Mouse (Mus musculus) pancreas, adult 10 weeks (tissue): ENCODE data around the gene Tymp. TPM values are rescaled to one million over a fixed set of nuclear protein-coding genes. Genes with fewer than 3 reads are reported as not detected.

Experiments used
- polyA plus RNA-seq: library from polyadenylated mRNA; stranded (reverse); fragments of 350-450 nt; fragmentation: Illumina TruSeq; extraction: RNeasy Lipid Tissue Mini Kit (QIAGEN cat#74804); gene quantifications from one replicate; pipeline ENCODE4 v1.2.3, GENCODE M21; 2015; ENCODE audit warnings: low read depth, low replicate concordance; ENCODE audit not compliant: insufficient read depth

Tymp gene
- not detected for polyA plus RNA-seq

DNA sequence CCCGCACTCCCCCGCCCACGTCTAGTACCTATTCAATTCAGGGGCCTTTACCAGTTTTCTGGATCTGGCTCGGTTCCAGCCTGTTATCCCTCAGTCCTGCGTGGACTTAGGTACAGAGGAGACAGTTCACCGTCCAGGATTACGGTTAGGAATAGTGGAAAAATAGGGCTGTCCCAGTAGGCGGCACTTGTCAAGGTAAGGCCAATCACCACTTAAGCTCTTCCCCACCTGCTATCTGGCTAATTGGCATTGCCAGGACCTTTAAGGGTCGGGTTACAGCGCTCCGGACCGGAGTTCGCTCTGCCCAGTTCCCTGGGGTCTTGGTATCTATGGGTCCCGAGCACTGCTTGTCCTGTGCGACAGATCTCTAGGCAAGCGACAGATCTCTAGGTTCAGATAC, at the start of gene Tymp:
Gene Tymp, minus strand, starts transcription at position 83 of the 400 bp plus-strand sequence.

DNA sequence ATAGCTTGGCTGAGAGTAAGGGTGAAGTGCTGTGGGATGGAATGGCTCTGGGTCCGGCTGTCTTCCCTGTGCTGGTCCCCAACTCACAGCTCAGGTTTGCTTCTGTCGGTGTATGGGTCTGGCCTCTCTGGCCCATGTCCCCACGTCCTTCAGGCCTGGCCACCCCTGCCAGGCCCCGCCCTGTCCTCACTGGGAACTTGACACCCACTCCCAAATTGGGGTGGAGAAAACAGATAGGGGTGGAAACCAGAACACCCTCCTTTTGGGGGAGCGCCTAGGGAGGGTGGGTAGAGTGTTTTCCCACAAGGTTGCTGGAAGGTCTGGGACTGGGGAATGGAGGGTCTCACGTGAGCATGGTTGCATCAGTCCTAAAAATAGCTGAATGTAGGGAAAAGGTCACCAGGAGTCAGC, 48.9 kb upstream of the Tymp start, which contains the start of gene Cpt1b:
Gene Cpt1b, minus strand, starts transcription at position 153 of the 411 bp plus-strand sequence.

DNA sequence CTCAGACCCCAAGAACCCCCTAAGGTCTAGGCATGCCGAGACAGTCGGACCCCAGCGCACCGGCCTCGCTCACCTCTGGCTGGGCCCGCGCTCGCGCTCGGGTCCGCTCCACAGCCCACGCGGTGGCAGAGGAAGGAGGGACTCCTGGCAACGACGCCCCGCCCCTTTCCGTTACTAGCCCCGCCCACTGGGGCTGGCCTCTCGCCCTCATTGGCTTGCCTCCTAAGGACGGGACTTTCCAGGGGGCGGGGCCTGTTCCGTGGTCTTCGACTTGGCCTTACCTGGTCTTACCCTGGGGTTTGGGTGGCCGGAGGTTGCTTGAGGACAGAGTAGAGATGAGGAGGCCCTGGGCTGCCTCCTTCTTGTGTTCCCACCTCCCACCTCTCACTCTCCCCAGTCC, 33.3 kb upstream of the Tymp start, which contains the start of gene Syce3:
Gene Syce3, minus strand, starts transcription at position 386 of the 400 bp plus-strand sequence.

DNA sequence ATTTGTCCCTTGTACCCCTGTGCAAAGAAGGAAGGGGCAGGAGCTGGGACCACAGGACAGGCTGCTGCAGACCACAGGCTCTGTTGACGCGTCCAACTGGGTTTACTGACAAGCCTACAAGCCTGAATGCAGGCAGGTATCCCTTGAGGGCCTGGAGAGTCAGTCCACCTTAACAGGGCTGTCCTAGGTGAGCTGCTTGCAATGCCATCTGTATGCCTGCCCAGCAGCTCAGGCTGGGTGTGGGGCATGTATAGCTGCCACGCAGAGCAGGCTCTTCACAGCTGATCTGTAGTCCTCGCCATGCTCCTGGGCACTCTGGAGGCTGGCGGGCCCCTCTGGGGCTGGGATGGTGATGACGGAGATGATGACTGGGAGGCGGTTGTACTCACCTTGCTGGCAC, 7.8 kb upstream of the Tymp start, which contains the start of gene Klhdc7b:
Gene Klhdc7b, plus strand, starts transcription at position 301 of the 400 bp plus-strand sequence.

DNA sequence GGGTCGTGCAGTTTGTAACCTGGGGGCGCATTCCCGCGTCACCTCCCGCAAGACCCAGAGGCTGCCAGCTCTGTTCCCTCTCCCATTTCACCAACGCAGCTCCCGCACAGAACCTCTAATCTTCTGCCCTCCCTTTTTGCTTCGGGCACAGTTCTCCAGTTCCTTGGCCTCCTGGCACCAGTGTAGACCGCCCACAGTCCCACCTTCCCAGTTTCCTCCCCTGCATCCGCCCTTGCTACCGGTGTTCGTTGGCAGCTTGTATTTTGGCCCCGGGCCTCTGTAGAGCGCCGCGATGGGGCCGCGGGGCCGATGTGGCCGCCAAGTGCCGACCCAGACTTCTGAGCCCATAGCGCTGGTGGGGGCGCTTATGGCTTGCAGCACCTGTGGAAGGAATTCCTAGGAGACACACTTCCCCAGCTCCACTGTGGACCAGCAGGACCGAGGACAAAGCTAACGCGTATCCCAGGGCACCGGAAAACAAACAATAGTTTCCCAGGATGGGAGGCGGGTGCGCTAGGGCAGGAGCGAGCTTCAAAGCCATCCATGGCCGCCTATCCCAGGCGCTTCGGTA, 2.1 kb upstream of the Tymp start, which contains the start of gene Odf3b:
Gene Odf3b, minus strand, starts transcription at position 452 of the 571 bp plus-strand sequence.

DNA sequence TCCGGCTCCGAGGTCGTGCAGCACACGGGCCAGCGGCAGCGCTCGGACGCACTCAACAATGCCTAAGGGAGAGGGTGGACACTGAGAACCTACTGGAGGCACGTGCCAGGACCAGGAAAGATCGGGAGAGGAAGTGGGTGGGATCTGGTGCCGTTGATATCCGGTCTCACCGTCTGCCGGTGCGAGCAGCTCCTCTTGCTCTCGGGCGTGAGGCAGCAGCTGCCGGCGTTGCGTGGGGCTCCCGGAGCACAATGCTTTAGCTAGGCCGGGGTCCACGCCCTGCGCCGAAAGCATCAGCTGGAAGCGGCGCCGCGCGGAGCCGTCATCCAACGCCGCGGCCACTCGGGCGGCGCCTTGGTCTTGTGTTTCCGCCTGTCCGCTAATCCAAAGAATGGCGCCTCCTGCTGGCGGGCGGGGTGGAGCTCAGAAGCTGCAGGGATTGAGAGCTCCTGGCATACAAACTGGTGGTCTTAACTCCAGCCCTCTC, 3.0 kb downstream of the Tymp start, which contains the start of gene Sco2:
Gene Sco2, minus strand, starts transcription at position 85 of the 487 bp plus-strand sequence.

DNA sequence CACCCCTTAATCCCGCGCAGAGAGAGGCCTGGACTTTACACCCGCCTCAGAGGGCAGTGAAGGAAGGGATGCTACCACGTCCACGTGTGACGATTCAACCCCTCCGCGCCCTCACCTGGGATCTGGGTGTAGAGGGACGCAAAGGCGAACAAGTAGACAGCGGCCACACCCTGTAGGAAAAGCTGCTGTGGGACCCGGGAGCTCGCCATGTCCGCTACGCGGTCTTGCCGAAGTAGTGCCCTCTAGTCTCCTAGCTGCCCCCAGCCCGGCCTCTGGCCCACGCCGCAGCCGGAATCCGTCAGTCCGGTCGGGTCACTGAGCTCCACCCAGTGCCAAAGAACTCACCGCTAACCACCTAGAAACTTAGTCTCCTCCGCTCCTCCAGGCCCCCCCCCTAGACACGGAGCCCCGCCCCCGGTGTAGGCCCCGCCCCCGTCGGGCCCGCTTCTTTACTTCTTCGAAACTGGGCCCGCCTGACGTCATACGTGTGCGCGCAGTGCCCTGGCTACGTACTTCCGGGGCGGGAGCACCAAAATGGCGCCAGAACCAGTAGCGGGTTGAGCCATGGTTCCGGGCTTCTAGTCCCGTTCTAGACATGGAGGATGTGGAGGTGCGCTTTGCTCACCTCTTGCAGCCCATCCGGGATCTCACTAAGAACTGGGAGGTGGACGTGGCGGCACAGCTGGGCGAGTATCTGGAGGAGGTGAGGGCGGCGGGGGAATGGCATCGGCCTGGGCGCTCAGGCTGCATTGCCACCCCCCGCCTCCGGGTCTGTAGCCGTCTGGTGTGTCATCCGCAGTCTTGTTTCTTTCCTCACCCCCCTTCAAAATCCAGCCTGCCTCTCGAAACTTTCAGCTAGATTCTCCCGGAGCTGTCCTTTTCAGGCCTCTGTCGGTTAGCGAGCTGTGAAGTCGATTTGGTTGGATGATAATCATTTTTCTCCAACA, 21.3 kb downstream of the Tymp start, which contains the start of the genes Lmf2 and Ncaph2:
Gene Lmf2, minus strand, starts transcription at position 419 of the 947 bp plus-strand sequence.
Gene Ncaph2, plus strand, starts transcription at position 479 of the 947 bp plus-strand sequence.

DNA sequence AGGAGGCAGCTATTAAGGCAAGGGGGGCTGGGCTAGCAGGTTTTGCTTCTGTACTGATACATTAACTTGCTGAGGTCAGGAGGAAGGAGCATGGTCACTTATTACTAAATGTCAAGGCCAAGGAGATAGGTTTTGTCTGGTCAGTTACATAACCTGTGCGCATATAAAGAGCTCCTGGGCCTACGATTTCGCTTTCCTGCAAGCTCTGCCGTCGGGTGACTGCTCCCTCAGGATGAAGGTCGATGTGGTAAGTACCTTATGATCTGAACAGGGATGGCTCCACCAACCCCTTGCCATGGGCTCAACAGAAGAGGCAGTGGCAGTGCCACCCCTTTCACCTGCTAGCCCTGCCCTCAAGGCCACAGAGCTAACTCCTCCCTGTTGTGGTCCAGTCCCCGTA, 42.6 kb downstream of the Tymp start, which contains the start of gene Miox:
Gene Miox, plus strand, starts transcription at position 128 of the 400 bp plus-strand sequence.

DNA sequence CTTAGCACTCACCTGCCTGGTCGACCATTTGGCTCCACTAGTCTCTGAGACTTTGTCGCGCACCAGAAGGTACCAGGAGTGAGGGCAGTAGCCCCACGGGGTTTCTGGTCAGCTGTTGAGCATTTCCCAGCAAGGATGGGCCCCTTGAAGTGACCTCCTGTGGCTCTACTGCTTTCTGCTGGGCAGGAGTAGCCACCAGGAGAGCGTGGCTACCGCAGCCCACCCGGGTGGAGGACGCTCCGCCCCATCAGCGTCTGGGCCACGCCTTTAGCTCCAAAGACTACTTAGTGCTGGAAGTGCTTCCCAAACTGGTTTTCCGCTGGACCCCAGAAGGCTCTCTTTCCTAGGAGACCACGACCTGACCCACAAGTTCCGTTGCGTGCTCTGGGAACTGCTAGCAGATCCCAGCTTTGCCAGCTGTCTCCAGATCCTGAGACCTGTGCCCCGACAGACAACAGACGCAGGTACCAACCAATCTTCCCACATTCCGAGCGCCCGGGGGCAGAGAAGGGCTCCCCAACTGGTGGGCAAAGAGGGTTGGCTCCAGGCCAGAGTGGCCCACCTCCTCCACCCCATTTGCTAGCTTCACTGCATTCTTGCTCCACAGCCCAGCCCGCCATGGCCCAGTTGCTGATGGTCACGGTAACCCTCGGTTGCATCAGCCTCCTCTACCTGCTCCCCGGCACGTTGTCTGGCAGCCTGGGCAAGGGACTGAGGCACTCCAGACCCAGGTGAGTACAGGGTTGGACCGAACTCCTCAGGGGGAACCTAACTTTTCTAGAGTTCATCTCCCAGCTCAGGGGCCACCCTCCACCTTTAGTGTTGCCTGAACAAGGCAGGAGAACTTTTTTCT, 53.9 kb downstream of the Tymp start, which contains the start of gene Adm2:
Gene Adm2, plus strand, starts transcription at position 51 of the 853 bp plus-strand sequence.

Other genes with a start within 250 kb of the Tymp start
- gene Hdac10, start 248.3 kb downstream of the Tymp start, polyA plus RNA-seq: 20.9 TPM
- gene Mapk12, start 236.3 kb downstream of the Tymp start, polyA plus RNA-seq: 13.8 TPM
- gene Mapk11, start 227.4 kb downstream of the Tymp start, polyA plus RNA-seq: 2.7 TPM
- gene Plxnb2, start 196.3 kb downstream of the Tymp start, polyA plus RNA-seq: 43.0 TPM
- 6.1 TPM for gene Dennd6b, start 180.5 kb downstream of the Tymp start, polyA plus RNA-seq
- 9.9 TPM for gene Ppp6r2, start 165.5 kb downstream of the Tymp start, polyA plus RNA-seq
- 60.0 TPM for gene Sbf1, start 61.7 kb downstream of the Tymp start, polyA plus RNA-seq
- 5.9 TPM for gene Adm2, start 54.3 kb downstream of the Tymp start, polyA plus RNA-seq
- gene Miox, start 42.6 kb downstream of the Tymp start, polyA plus RNA-seq: 1.4 TPM
- gene Lmf2, start 21.4 kb downstream of the Tymp start, polyA plus RNA-seq: 18.2 TPM
- 17.1 TPM for gene Ncaph2, start 21.3 kb downstream of the Tymp start, polyA plus RNA-seq
- 2.7 TPM for gene Sco2, start 3.2 kb downstream of the Tymp start, polyA plus RNA-seq
- gene Odf3b, start 2.2 kb upstream of the Tymp start, polyA plus RNA-seq: 1.9 TPM
- gene Klhdc7b, start 7.9 kb upstream of the Tymp start, polyA plus RNA-seq: not detected
- gene Syce3, start 33.5 kb upstream of the Tymp start, polyA plus RNA-seq: not detected
- gene Cpt1b, start 48.8 kb upstream of the Tymp start, polyA plus RNA-seq: 2.1 TPM
- not detected for gene C730034F03Rik, start 52.5 kb upstream of the Tymp start, polyA plus RNA-seq
- gene Gm44502, start 52.7 kb upstream of the Tymp start, polyA plus RNA-seq: 0.54 TPM
- 86.9 TPM for gene Chkb, start 52.9 kb upstream of the Tymp start, polyA plus RNA-seq
- gene Mapk8ip2, start 76.9 kb upstream of the Tymp start, polyA plus RNA-seq: 3.7 TPM
- gene Arsa, start 100.4 kb upstream of the Tymp start, polyA plus RNA-seq: 11.7 TPM
- 11.1 TPM for gene Shank3, start 122.6 kb upstream of the Tymp start, polyA plus RNA-seq
- not detected for gene Acr, start 191.3 kb upstream of the Tymp start, polyA plus RNA-seq
- gene Rabl2, start 214.9 kb upstream of the Tymp start, polyA plus RNA-seq: 11.6 TPM